Mouse (Mus musculus): ENCODE results near the gene H13. TPM values are rescaled to one million over a fixed set of nuclear protein-coding genes. Genes with fewer than 3 reads are reported as not detected.

Gene H13
- total RNA-seq, 1 experiment from 2014 or later, result 74.4 TPM

- peak; percentile 16; the same call in 1 of the 2 replicates for ATAC-seq (replicated peaks; ENCODE audit: insufficient number of reproducible peaks, low FRiP score, low TSS enrichment, poor library complexity, severe bottlenecking)
Measured at GRCm38 (mm10) chr2:152742435-152742834, 73.2 kb downstream of the H13 start.

- no peak for ATAC-seq (replicated peaks; ENCODE audit: insufficient number of reproducible peaks, low FRiP score, low TSS enrichment, poor library complexity, severe bottlenecking)
Measured at GRCm38 (mm10) chr2:152753944-152754711, 84.9 kb downstream of the H13 start, which contains the start of gene Cox4i2. TSS of gene Cox4i2 (plus strand) at chr2:152754173.

GRCm38 (mm10) chr2:152756474-152757393 lies 87.5 kb downstream of the H13 start:
- peak; percentile 33; the same call in 1 of the 2 replicates for ATAC-seq (replicated peaks; ENCODE audit: insufficient number of reproducible peaks, low FRiP score, low TSS enrichment, poor library complexity, severe bottlenecking)

- no peak for ATAC-seq (replicated peaks; ENCODE audit: insufficient number of reproducible peaks, low FRiP score, low TSS enrichment, poor library complexity, severe bottlenecking)
Measured at GRCm38 (mm10) chr2:152757478-152757877, 88.2 kb downstream of the H13 start.

Other genes starting within 250 kb of the H13 start
- not detected in 3 replicates for gene Defb23, start 204.8 kb upstream of the H13 start, total RNA-seq (2017)
- gene Defb20, start 192.4 kb upstream of the H13 start, total RNA-seq (2017), result not detected in 3 replicates
- not detected in 3 replicates for gene Defb22, start 179.3 kb upstream of the H13 start, total RNA-seq (2017)
- not detected in 3 replicates for gene Defb26, start 157.8 kb upstream of the H13 start, total RNA-seq (2017)
- gene Defb28, start 151.2 kb upstream of the H13 start, total RNA-seq (2017), result not detected in 3 replicates
- not detected in 3 replicates for gene Defb29, start 129.4 kb upstream of the H13 start, total RNA-seq (2017)
- not detected in 3 replicates for gene Gm17416, start 100.1 kb upstream of the H13 start, total RNA-seq (2017)
- not detected in 3 replicates for gene Defb21, start 96.7 kb upstream of the H13 start, total RNA-seq (2017)
- gene Defb19, start 89.1 kb upstream of the H13 start, total RNA-seq (2017), result not detected in 3 replicates
- gene Defb45, start 70.1 kb upstream of the H13 start, total RNA-seq (2017), result not detected in 3 replicates
- gene Defb36, start 65.1 kb upstream of the H13 start, total RNA-seq (2017), result not detected in 3 replicates
- not detected in 3 replicates for gene Defb25, start 46.4 kb upstream of the H13 start, total RNA-seq (2017)
- gene Rem1, start 42.5 kb upstream of the H13 start, total RNA-seq (2017), result 0.68 to 0.75 TPM in 2 of 3 replicates, not detected in the other
- gene Mcts2, start 17.6 kb downstream of the H13 start, total RNA-seq (2017), result 10.0 to 12.9 TPM (median 10.6 TPM) in 3 replicates
- gene Id1, start 66.8 kb downstream of the H13 start, total RNA-seq (2017), result 3.7 to 18.6 TPM (median 15.7 TPM) in 3 replicates
- not detected in 3 replicates for gene Cox4i2, start 84.7 kb downstream of the H13 start, total RNA-seq (2017)
- gene Bcl2l1, start 162.3 kb downstream of the H13 start, total RNA-seq (2017), result 11.8 to 39.0 TPM (median 21.7 TPM) in 3 replicates
- gene Tpx2, start 178.5 kb downstream of the H13 start, total RNA-seq (2017), result 1.1 to 2.7 TPM (median 1.6 TPM) in 3 replicates
- not detected in 3 replicates for gene Mylk2, start 241.9 kb downstream of the H13 start, total RNA-seq (2017)

Data from monocyte, adult 5-6 weeks (primary cell).